Mouse (Mus musculus) lung, embryonic 14.5 days (tissue): ENCODE measurements around the gene Traf2. TPM values are rescaled to one million over a fixed set of nuclear protein-coding genes. Genes with fewer than 3 reads are reported as not detected.

Source experiments
- ATAC-seq: fragments of 200-750 bp; cut with Nextera tagmentation; 2 replicates; pipeline ENCODE4 v1.8.0; 2017; ENCODE audit warnings: mild to moderate bottlenecking, moderate TSS enrichment, moderate library complexity; ENCODE audit not compliant: insufficient read depth
- DNase-seq: peaks from one replicate; pipeline ENCODE4 v3.0.0-alpha.2; 2015
- H3K27ac ChIP-seq: fragments of 300-500 bp; sonication (generic); 2 replicates; pipeline ENCODE4 v1.5.1; 2014; ENCODE audit warnings: low read depth, mild to moderate bottlenecking, moderate library complexity
- H3K27me3 ChIP-seq: fragments of 300-500 bp; sonication (generic); 2 replicates; pipeline ENCODE4 v1.6.1; 2014; ENCODE audit warnings: low read length, control low read depth; ENCODE audit not compliant: insufficient read depth
- H3K36me3 ChIP-seq: fragments of 300-500 bp; sonication (generic); 2 replicates; pipeline ENCODE4 v1.6.1; 2014; ENCODE audit warnings: control low read depth; ENCODE audit not compliant: insufficient read depth
- H3K4me1 ChIP-seq: fragments of 300-500 bp; sonication (generic); 2 replicates; pipeline ENCODE4 v1.6.1; 2014; ENCODE audit warnings: antibody characterized with exemption, control low read depth; ENCODE audit not compliant: insufficient read depth
- H3K4me2 ChIP-seq: fragments of 300-500 bp; sonication (generic); 2 replicates; pipeline ENCODE4 v1.6.1; 2014; ENCODE audit warnings: mild to moderate bottlenecking
- H3K4me3 ChIP-seq: fragments of 300-500 bp; sonication (generic); 2 replicates; pipeline ENCODE4 v1.5.1; 2014; ENCODE audit warnings: low read depth, low read length
- H3K9ac ChIP-seq: fragments of 300-500 bp; sonication (generic); 2 replicates; pipeline ENCODE4 v1.6.1; 2014
- H3K9me3 ChIP-seq: fragments of 300-500 bp; sonication (generic); 2 replicates; pipeline ENCODE4 v1.6.1; 2016; ENCODE audit warnings: low read depth, low read length, control low read depth
- CTCF ChIP-seq: IDR thresholded peaks from 2 replicates; pipeline ENCODE4 v1.5.1; 2016; ENCODE audit warnings: antibody characterized with exemption, low read depth
- WGBS: fragments of 180-500 bp; shearing (Covaris S2); extraction: QIAGEN DNeasy Blood & Tissue Kit; methylation state at CpG from one replicate; pipeline ENCODE4 v1.1.7; 2014; 5-methylcytosine and 5-hydroxymethylcytosine counted together
- polyA plus RNA-seq: library from polyadenylated mRNA; unstranded; fragments of >200 nt; fragmentation: Nextera tagmentation; extraction: Ambion mirVana; gene quantifications from 2 replicates; pipeline ENCODE4 v1.2.1, GENCODE M21; 2014

The Traf2 gene
- polyA plus RNA-seq, 1 experiment from 2014 or later = 35.3 TPM

DNA sequence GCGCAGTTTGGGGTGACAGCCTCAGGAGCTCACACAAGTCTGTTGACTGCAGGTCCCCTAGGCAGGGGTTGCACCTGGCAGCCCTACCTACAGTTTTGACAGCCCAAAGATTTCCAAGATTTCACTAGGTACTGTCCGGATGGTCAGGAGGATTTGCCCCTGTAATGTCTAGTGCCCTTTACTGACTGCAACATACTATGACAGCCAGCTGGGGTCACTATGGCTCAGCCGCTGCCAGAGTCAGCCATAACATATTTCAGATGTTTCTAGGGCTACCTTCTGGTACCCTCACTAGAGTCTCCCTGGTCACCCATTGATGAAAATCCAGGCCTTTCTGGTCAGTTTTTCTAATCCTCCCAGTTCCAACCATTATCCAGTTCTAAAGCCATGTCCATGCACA lies 36.8 kb downstream of the Traf2 start:
- TF ChIP-seq CTCF = 0 out of 2 replicates have a peak, but pooled peaks have one; percentile 21
- Histone ChIP-seq H3K4me1 (no peaks in the 10 kb centered on the region), H3K4me3 (no peak overlapping the region), H3K36me3 (peaks cover 6% of the 10 kb centered on the region), H3K4me2 (no peak overlapping the region), H3K9me3 (no peaks in the 10 kb centered on the region), H3K27ac (no peak overlapping the region), H3K27me3 (no peaks in the 10 kb centered on the region), H3K9ac (no peak overlapping the region)
- ATAC-seq (no peak), DNase-seq (peak; percentile 27)
- 56% methylated on average over 3 of the region's 3 CpGs for WGBS

DNA sequence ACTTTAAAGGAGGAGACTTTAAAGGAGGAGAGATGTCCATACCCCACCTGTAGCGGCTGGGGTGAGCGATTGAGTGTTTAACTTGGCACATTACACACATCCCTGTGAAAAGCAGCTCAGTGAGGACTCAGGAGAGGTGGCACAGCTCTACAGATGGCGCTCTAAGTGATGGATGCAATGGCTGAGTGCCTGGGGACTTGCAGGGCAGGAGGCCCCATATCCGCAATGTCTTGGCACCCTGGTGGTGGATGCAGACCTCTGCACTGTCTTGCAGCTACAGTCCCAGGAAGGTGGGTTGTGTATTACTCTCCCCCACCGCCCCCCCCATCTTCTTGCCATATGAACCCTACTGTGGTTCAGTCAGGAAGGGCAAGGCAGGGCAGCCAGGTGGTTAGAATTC lies 39.8 kb downstream of the Traf2 start:
- Histone ChIP-seq H3K9ac (no peak overlapping the region), H3K4me3 (no peak overlapping the region), H3K4me2 (no peak overlapping the region), H3K4me1 (peaks cover under 1% of the 10 kb centered on the region; the same call in 1 of the 2 replicates), H3K27me3 (no peaks in the 10 kb centered on the region), H3K36me3 (peaks cover 26% of the 10 kb centered on the region), H3K9me3 (no peaks in the 10 kb centered on the region), H3K27ac (no peak overlapping the region)
- 28% methylated on average over 5 of the region's 5 CpGs for WGBS
- TF ChIP-seq CTCF = peak; percentile 56
- DNase-seq (peak; percentile 41), ATAC-seq (no peak)

DNA sequence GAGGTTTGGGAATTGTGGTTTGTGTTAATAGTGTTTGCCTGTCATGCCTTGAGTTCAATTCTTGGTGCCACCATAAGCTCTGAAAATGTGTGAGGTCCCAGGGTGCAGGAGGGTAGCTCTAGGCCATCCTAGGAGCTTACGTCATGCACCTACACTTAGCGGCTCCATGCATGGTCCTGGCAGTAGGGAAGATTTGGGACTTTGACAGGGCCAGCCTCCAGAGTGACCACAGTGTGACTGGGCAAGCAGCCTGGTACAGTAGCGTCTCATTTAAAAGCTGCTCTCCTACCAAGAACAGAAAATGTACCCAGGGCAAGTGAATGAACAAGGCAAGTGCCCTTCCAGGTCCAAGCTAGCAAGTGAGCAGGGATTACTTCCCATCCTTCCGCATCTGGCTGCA lies 40.9 kb downstream of the Traf2 start:
- WGBS = 93% methylated on average over 4 of the region's 4 CpGs
- no peaks in the 10 kb centered on the region for H3K27me3 ChIP-seq
- DNase-seq (no peak), ATAC-seq (no peak)
- TF ChIP-seq CTCF = no peak
- H3K4me3 ChIP-seq = no peak overlapping the region
- H3K4me1 ChIP-seq = peaks cover 5% of the 10 kb centered on the region
- no peaks in the 10 kb centered on the region for H3K9me3 ChIP-seq
- H3K4me2 ChIP-seq = no peak overlapping the region
- no peak overlapping the region for H3K9ac ChIP-seq
- H3K36me3 ChIP-seq = peaks cover 26% of the 10 kb centered on the region
- H3K27ac ChIP-seq = no peak overlapping the region

DNA sequence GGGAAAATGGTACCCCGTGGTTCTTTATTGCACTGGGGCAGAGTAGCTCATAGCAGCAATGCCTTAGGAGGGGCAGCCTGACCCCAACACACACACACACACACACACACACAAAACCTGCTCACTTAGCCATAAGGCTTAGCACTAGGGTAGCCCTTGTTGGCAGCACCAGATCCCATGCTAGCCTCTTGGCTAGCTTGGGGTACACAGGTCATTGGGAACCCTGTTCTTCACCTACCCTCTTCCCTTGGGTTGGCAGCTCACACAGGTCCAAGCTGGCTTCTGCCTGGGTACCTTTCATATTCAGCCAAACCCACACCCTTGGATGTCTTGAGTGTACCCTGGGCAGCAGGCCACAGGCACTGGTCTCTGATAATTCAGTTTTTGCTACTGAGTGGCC lies 41.7 kb downstream of the Traf2 start:
- H3K4me1 ChIP-seq = peaks cover 7% of the 10 kb centered on the region
- no peak overlapping the region for H3K9ac ChIP-seq
- 91% methylated on average over 1 of the region's 1 CpGs for WGBS
- no peak for TF ChIP-seq CTCF
- ATAC-seq (no peak), DNase-seq (no peak)
- H3K9me3 ChIP-seq = no peaks in the 10 kb centered on the region
- H3K4me3 ChIP-seq = no peak overlapping the region
- H3K4me2 ChIP-seq = no peak overlapping the region
- H3K27ac ChIP-seq = no peak overlapping the region
- H3K27me3 ChIP-seq = no peaks in the 10 kb centered on the region
- H3K36me3 ChIP-seq = peaks cover 26% of the 10 kb centered on the region

DNA sequence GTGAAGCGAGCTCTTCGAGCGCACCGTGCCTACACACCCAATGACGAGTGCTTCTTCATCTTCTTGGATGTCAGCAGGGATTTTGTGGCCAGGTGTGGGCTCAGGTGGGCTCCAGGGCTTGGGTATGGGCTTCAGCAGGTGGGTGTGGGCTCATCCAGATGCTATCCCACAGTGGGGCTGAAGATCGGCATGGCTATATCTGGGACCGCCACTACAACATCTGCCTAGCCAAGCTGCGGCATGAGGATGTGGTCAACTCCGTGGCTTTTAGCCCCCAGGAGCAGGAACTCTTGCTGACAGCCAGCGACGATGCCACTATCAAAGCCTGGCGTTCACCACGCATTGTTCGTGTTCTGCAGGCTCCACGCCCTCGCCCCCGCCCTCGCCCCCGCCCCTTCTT lies 42.2 kb downstream of the Traf2 start:
- Histone ChIP-seq H3K4me3 (no peak overlapping the region), H3K9ac (no peak overlapping the region), H3K9me3 (no peaks in the 10 kb centered on the region), H3K27ac (no peak overlapping the region), H3K4me2 (no peak overlapping the region), H3K36me3 (peaks cover 26% of the 10 kb centered on the region), H3K27me3 (no peaks in the 10 kb centered on the region), H3K4me1 (peaks cover 8% of the 10 kb centered on the region)
- DNase-seq (no peak), ATAC-seq (no peak)
- TF ChIP-seq CTCF = no peak
- 95% methylated on average over 19 of the region's 19 CpGs for WGBS

DNA sequence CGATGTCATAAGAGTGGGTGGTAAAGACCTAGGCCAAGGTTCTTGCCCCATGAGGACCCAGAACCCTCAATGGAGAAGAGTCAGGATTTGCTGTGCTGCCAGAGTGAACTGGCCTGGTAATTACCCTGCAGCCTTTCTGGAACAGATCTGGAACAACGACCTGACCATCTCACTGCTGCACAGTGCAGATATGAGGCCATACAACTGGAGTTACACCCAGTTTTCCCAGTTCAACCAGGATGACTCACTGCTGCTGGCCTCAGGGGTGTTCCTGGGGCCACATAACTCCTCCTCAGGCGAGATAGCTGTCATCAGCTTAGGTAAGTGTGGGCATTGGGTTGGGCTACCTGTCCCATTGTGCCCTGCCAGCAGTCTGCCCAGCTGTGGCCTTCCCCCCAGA lies 44.0 kb downstream of the Traf2 start:
- DNase-seq = no peak
- H3K9ac ChIP-seq = no peak overlapping the region
- no peak for TF ChIP-seq CTCF
- no peak for ATAC-seq
- H3K4me3 ChIP-seq = no peak overlapping the region
- no peaks in the 10 kb centered on the region for H3K9me3 ChIP-seq
- H3K27me3 ChIP-seq = no peaks in the 10 kb centered on the region
- H3K4me1 ChIP-seq = peaks cover 8% of the 10 kb centered on the region
- no peak overlapping the region for H3K27ac ChIP-seq
- no peak overlapping the region for H3K4me2 ChIP-seq
- H3K36me3 ChIP-seq = peaks cover 26% of the 10 kb centered on the region
- whole genome bisulfite sequencing = 75% methylated on average over 3 of the region's 3 CpGs

DNA sequence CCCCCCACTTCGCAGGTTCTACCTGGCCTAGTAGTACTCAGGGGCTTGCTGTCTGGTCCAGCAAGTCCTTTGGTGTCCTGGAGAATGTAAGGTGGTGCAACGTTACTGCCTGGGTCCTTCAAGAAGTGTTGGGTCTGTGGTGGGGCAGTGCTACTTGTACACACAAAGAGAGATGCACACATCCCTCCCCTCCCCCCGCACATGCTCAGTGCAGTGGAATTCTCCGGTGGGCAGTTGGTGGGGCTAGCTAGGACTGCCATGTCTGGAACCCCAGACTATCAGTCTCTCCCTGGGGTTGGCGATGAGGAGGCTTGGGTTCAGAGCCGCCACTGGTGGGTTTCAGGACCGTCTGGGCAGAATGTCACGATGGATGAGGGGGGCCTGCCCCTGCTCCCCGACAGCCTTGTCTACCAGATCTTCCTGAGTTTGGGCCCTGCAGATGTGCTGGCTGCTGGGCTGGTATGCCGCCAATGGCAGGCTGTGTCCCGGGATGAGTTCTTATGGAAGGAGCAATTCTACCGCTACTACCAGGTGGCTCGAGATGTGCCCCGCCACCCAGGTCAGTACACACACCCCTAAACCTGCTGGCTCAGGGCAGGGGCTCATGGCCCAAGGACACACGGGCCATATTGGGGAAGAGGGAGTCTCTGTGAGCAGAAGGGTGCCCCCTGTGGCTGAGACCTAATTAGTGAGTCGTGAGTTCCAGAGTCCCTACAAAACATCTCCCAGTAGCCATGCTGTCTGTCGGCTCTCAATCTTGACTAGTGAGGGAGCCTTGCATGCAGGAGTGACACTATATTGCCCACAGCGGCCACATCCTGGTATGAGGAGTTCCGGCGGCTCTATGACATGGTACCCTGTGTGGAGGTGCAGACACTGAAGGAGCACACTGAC lies 44.9 kb downstream of the Traf2 start, which contains the start of gene C8g:
TSS of gene C8g (minus strand) at position 127 of the 894 bp plus-strand sequence.
- 0 out of 2 replicates have a peak, but pooled peaks have one; percentile 8 for TF ChIP-seq CTCF
- Histone ChIP-seq H3K27ac (peak within 1 kb of the TSS; percentile 54; the same call in 1 of the 2 replicates), H3K27me3 (no peaks in the 10 kb centered on the region), H3K36me3 (peaks cover 26% of the 10 kb centered on the region), H3K9me3 (no peaks in the 10 kb centered on the region), H3K9ac (peak within 1 kb of the TSS; percentile 96), H3K4me1 (peaks cover 8% of the 10 kb centered on the region), H3K4me3 (peak within 1 kb of the TSS; percentile 85), H3K4me2 (peak within 1 kb of the TSS; percentile 87)
- 68% methylated on average over 20 of the region's 20 CpGs for WGBS
- ATAC-seq (no peak), DNase-seq (no peak)
